ENCODE assay signal across 8 mouse cellular contexts in genomic region chr2:62664839-62665238, GRCm38 (mm10). TPM values are rescaled to one million over a fixed set of nuclear protein-coding genes. Genes with fewer than 3 reads are reported as not detected.
DNase-seq lines count a peak whose midpoint lies in the region; ATAC-seq and TF ChIP-seq lines count a peak whose summit lies in the region.

No protein-coding gene starts in this region.

- no peaks in the 10 kb centered on the region for H3K36me3 ChIP-seq in kidney, embryonic 16.5 days (ENCODE audit: insufficient read depth, low read length)
- H3K36me3 ChIP-seq in hindbrain, embryonic 14.5 days (replicated peaks; ENCODE audit: control insufficient read depth, insufficient read depth): no peaks in the 10 kb centered on the region
- no peaks in the 10 kb centered on the region for H3K36me3 ChIP-seq in midbrain, embryonic 15.5 days (replicated peaks)

- 0 out of 2 replicates have a peak overlapping the region, but pooled peaks have one; percentile 7 for H3K9ac ChIP-seq in kidney, embryonic 16.5 days (replicated peaks; ENCODE audit: low read length)
- H3K9ac ChIP-seq in hindbrain, embryonic 14.5 days: no peak overlapping the region
- H3K9ac ChIP-seq in midbrain, embryonic 15.5 days: no peak overlapping the region

- WGBS in kidney, embryonic 16.5 days: 66% methylated on average over 7 of the region's 7 CpGs
- WGBS in hindbrain, embryonic 14.5 days: 69% methylated on average over 7 of the region's 7 CpGs
- WGBS in midbrain, embryonic 15.5 days: 65% methylated on average over 7 of the region's 7 CpGs

- ATAC-seq in kidney, embryonic 16.5 days (ENCODE audit: low FRiP score, low TSS enrichment): no peak
- ATAC-seq in hindbrain, embryonic 14.5 days (ENCODE audit: low FRiP score): no peak
- no peak for ATAC-seq in midbrain, embryonic 15.5 days (replicated peaks)

- H3K4me3 ChIP-seq in kidney, embryonic 16.5 days (ENCODE audit: low read length): peak overlapping the region; percentile 64
- H3K4me3 ChIP-seq in cortical plate, adult 2 months (ENCODE audit: insufficient read depth, low read length): peak overlapping the region; percentile 96; the same call in 1 of the 2 replicates
- peak overlapping the region; percentile 58; the same call in 1 of the 2 replicates for H3K4me3 ChIP-seq in hindbrain, embryonic 14.5 days (replicated peaks; ENCODE audit: low read length)
- H3K4me3 ChIP-seq in midbrain, embryonic 15.5 days: peak overlapping the region; percentile 80

- no peak for TF ChIP-seq POLR2A in cortical plate, adult 2 months (IDR thresholded peaks at IDR 0.05; ENCODE audit: extremely low read depth, insufficient read depth, low read length)

- TF ChIP-seq CTCF in cortical plate, adult 2 months (IDR thresholded peaks at IDR 0.05; ENCODE audit: extremely low read depth, insufficient read depth, low read length): no peak

- no peak for DNase-seq in kidney, adult 8-10 months
- no peak for DNase-seq in hindbrain, embryonic 14.5 days (ENCODE audit: low spot score)
- no peak for DNase-seq in urinary bladder, postnatal 10 days (ENCODE audit: low spot score)
- DNase-seq in cerebellum, postnatal 4 days (ENCODE audit: low spot score in 2 of 2): no peak
- DNase-seq in cerebellum, postnatal 10 days: no peak

- peak overlapping the region; percentile 88 for H3K4me2 ChIP-seq in kidney, embryonic 16.5 days (replicated peaks; ENCODE audit: low read depth, low read length)
- H3K4me2 ChIP-seq in hindbrain, embryonic 14.5 days (replicated peaks): peak overlapping the region; percentile 95
- H3K4me2 ChIP-seq in midbrain, embryonic 15.5 days: peak overlapping the region; percentile 95; the same call in 1 of the 2 replicates

- peaks cover 3% of the 10 kb centered on the region; the same call in 1 of the 2 replicates for H3K4me1 ChIP-seq in kidney, embryonic 16.5 days (ENCODE audit: insufficient read depth, low read length)
- H3K4me1 ChIP-seq in cortical plate, adult 2 months (ENCODE audit: control insufficient read depth, insufficient read depth, low read length): no peaks in the 10 kb centered on the region; the same call in 1 of the 2 replicates
- no peaks in the 10 kb centered on the region for H3K4me1 ChIP-seq in hindbrain, embryonic 14.5 days (replicated peaks; ENCODE audit: control insufficient read depth, insufficient read depth, low read length)
- 0 out of 2 replicates have a peak, but pooled peaks cover 3% of the 10 kb centered on the region for H3K4me1 ChIP-seq in midbrain, embryonic 15.5 days

- no peak overlapping the region for H3K27ac ChIP-seq in kidney, embryonic 16.5 days (ENCODE audit: low read length)
- H3K27ac ChIP-seq in cortical plate, adult 2 months (ENCODE audit: insufficient read depth, low read length): no peak overlapping the region
- no peak overlapping the region for H3K27ac ChIP-seq in hindbrain, embryonic 14.5 days
- H3K27ac ChIP-seq in midbrain, embryonic 15.5 days: no peak overlapping the region

- no peaks in the 10 kb centered on the region for H3K9me3 ChIP-seq in kidney, embryonic 16.5 days (ENCODE audit: low read length)
- no peaks in the 10 kb centered on the region for H3K9me3 ChIP-seq in hindbrain, embryonic 14.5 days (ENCODE audit: control insufficient read depth, low read length)
- H3K9me3 ChIP-seq in midbrain, embryonic 15.5 days: no peaks in the 10 kb centered on the region

- H3K27me3 ChIP-seq in kidney, embryonic 16.5 days (ENCODE audit: insufficient read depth, low read length): no peaks in the 10 kb centered on the region
- H3K27me3 ChIP-seq in hindbrain, embryonic 14.5 days (ENCODE audit: control insufficient read depth, insufficient read depth, low read length): no peaks in the 10 kb centered on the region
- H3K27me3 ChIP-seq in midbrain, embryonic 15.5 days (replicated peaks): no peaks in the 10 kb centered on the region

RNA-seq across cellular contexts. Expression of gene Gca, which starts 0.8 kb away (rescaled TPM):
- 18.8 and 19.5 TPM in 2 replicates for polyA plus RNA-seq in kidney, embryonic 16.5 days (2015; fragmentation: Nextera tagmentation; extraction: Ambion mirVana)
- 19.1 and 19.2 TPM in 2 replicates for polyA plus RNA-seq in cortical plate, adult 2 months (2012; rRNA removed)
- polyA plus RNA-seq in hindbrain, embryonic 14.5 days (2014; fragmentation: Nextera tagmentation; extraction: Ambion mirVana): 4.2 and 4.5 TPM in 2 replicates
- polyA plus RNA-seq in midbrain, embryonic 15.5 days (2015; fragmentation: Nextera tagmentation; extraction: Ambion mirVana): 2.7 and 3.4 TPM in 2 replicates

RNA-seq across cellular contexts. Expression of gene Ifih1, which starts 18.8 kb away (rescaled TPM):
- polyA plus RNA-seq in kidney, embryonic 16.5 days (2015; fragmentation: Nextera tagmentation; extraction: Ambion mirVana): 2.4 and 3.6 TPM in 2 replicates
- 2.1 and 2.4 TPM in 2 replicates for polyA plus RNA-seq in cortical plate, adult 2 months (2012; rRNA removed)
- polyA plus RNA-seq in hindbrain, embryonic 14.5 days (2014; fragmentation: Nextera tagmentation; extraction: Ambion mirVana): 2.1 and 2.2 TPM in 2 replicates
- 0.93 and 0.97 TPM in 2 replicates for polyA plus RNA-seq in midbrain, embryonic 15.5 days (2015; fragmentation: Nextera tagmentation; extraction: Ambion mirVana)
